Mouse (Mus musculus) liver, embryonic 14.5 days (tissue): ENCODE measurements around the gene Ank2.

Experiments
- CTCF ChIP-seq: IDR thresholded peaks from 2 replicates; pipeline ENCODE4 v1.5.1; 2016; ENCODE audit warnings: antibody characterized with exemption, low read depth, control low read depth
- EP300 ChIP-seq: IDR thresholded peaks from 2 replicates; pipeline ENCODE4 v1.6.1; 2016; ENCODE audit warnings: antibody characterized with exemption, low read depth

DNA sequence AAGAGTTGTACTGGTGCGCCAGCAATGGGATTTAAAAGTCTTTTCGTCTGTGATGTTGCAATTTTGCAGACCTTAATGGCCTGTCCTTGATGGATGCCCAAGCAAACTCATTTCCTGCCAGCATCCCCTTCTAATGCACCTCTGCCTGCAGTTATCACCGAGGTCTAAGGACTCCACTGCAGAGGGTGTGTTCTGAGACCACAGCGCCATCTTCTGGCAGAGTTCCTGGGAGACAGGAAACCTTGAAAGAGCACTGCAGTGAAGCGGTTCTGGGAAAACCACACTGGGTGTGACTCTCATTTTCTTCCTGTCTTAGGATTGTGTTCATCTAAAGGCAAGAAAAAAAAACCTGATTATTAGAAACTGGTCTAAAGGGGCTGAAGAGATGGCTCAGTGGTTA lies 53.0 kb downstream of the Ank2 start:
- TF ChIP-seq EP300 (no peak), CTCF (peak; percentile 66)
